Mouse (Mus musculus): Measurements from ENCODE around the gene Fes. TPM values are rescaled to one million over a fixed set of nuclear protein-coding genes. Genes with fewer than 3 reads are reported as not detected.

Fes gene
- polyA plus RNA-seq, 1 experiment, result 0.69 TPM

- H3K4me1 ChIP-seq (ENCODE audit: control insufficient read depth), result peaks cover 14% of the 10 kb centered on the region
- no peaks in the 10 kb centered on the region for H3K9me3 ChIP-seq (ENCODE audit: control insufficient read depth, low read length)
- H3K4me3 ChIP-seq (replicated peaks), result no peak overlapping the region
- peaks cover 38% of the 10 kb centered on the region for H3K27me3 ChIP-seq (ENCODE audit: control insufficient read depth)
- H3K36me3 ChIP-seq (ENCODE audit: control insufficient read depth), result peaks cover 19% of the 10 kb centered on the region; the same call in 1 of the 2 replicates
- TF ChIP-seq GATA1 (IDR thresholded peaks at IDR 0.05; ENCODE audit: low read length), result no peak
- no peak for TF ChIP-seq TAL1 (IDR thresholded peaks at IDR 0.05; ENCODE audit: low read length)
Observed at GRCm38 (mm10) chr7:80367232-80367631, 20.5 kb downstream of the Fes start.

GRCm38 (mm10) chr7:80365759-80366158, 22.0 kb downstream of the Fes start:
- no peak for TF ChIP-seq GATA1 (IDR thresholded peaks at IDR 0.05; ENCODE audit: low read length)
- no peak for TF ChIP-seq TAL1 (IDR thresholded peaks at IDR 0.05; ENCODE audit: low read length)
- no peak overlapping the region for H3K4me3 ChIP-seq (replicated peaks)
- no peaks in the 10 kb centered on the region for H3K9me3 ChIP-seq (ENCODE audit: control insufficient read depth, low read length)
- peaks cover 5% of the 10 kb centered on the region for H3K4me1 ChIP-seq (ENCODE audit: control insufficient read depth)
- H3K36me3 ChIP-seq (ENCODE audit: control insufficient read depth), result peaks cover 23% of the 10 kb centered on the region; the same call in 1 of the 2 replicates
- H3K27me3 ChIP-seq (ENCODE audit: control insufficient read depth), result peaks cover 23% of the 10 kb centered on the region

GRCm38 (mm10) chr7:80360435-80360834, 27.3 kb downstream of the Fes start:
- TF ChIP-seq GATA1 (IDR thresholded peaks at IDR 0.05; ENCODE audit: low read length) (no peak), TAL1 (IDR thresholded peaks at IDR 0.05; ENCODE audit: low read length) (no peak)
- H3K9me3 ChIP-seq (ENCODE audit: control insufficient read depth, low read length), result no peaks in the 10 kb centered on the region
- no peak overlapping the region for H3K4me3 ChIP-seq (replicated peaks)
- no peaks in the 10 kb centered on the region for H3K4me1 ChIP-seq (ENCODE audit: control insufficient read depth)
- peaks cover 17% of the 10 kb centered on the region; the same call in 1 of the 2 replicates for H3K36me3 ChIP-seq (ENCODE audit: control insufficient read depth)
- H3K27me3 ChIP-seq (ENCODE audit: control insufficient read depth), result no peaks in the 10 kb centered on the region

DNA sequence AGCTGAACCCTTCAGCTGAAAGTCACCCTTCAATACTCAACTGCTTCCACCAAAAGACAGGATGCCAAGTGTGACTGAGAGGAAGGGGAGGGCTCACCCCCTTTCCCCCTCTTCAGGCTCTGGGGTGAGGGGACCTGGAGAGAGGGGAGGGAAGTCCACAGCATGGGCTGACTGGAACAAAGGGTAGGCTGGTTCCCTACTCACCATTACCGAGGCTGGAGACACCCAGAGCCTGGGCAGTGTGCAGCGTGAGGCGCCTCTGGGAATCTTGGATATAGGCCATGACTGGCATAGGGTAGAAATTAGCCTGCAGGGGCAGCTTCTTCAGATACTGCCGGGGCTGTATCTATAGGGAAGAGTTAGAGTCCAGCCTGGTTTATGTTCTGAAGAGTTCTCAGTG, 29.7 kb downstream of the Fes start:
- H3K4me1 ChIP-seq (ENCODE audit: control insufficient read depth), result no peaks in the 10 kb centered on the region
- TF ChIP-seq GATA1 (IDR thresholded peaks at IDR 0.05; ENCODE audit: low read length) (no peak), TAL1 (IDR thresholded peaks at IDR 0.05; ENCODE audit: low read length) (no peak)
- H3K4me3 ChIP-seq (replicated peaks), result no peak overlapping the region
- peaks cover 15% of the 10 kb centered on the region; the same call in 1 of the 2 replicates for H3K36me3 ChIP-seq (ENCODE audit: control insufficient read depth)
- no peaks in the 10 kb centered on the region for H3K27me3 ChIP-seq (ENCODE audit: control insufficient read depth)
- no peaks in the 10 kb centered on the region for H3K9me3 ChIP-seq (ENCODE audit: control insufficient read depth, low read length)

GRCm38 (mm10) chr7:80357156-80357555, 30.6 kb downstream of the Fes start:
- Histone ChIP-seq H3K4me1 (ENCODE audit: control insufficient read depth) (no peaks in the 10 kb centered on the region), H3K4me3 (replicated peaks) (no peak overlapping the region), H3K27me3 (ENCODE audit: control insufficient read depth) (no peaks in the 10 kb centered on the region), H3K36me3 (ENCODE audit: control insufficient read depth) (peaks cover 12% of the 10 kb centered on the region; the same call in 1 of the 2 replicates), H3K9me3 (ENCODE audit: control insufficient read depth, low read length) (no peaks in the 10 kb centered on the region)
- no peak for TF ChIP-seq GATA1 (IDR thresholded peaks at IDR 0.05; ENCODE audit: low read length)
- TF ChIP-seq TAL1 (IDR thresholded peaks at IDR 0.05; ENCODE audit: low read length), result no peak

GRCm38 (mm10) chr7:80356351-80356750, 31.4 kb downstream of the Fes start:
- Histone ChIP-seq H3K4me1 (ENCODE audit: control insufficient read depth) (peaks cover 3% of the 10 kb centered on the region), H3K9me3 (ENCODE audit: control insufficient read depth, low read length) (no peaks in the 10 kb centered on the region), H3K4me3 (replicated peaks) (no peak overlapping the region), H3K27me3 (ENCODE audit: control insufficient read depth) (no peaks in the 10 kb centered on the region), H3K36me3 (ENCODE audit: control insufficient read depth) (peaks cover 14% of the 10 kb centered on the region; the same call in 1 of the 2 replicates)
- TF ChIP-seq GATA1 (IDR thresholded peaks at IDR 0.05; ENCODE audit: low read length) (no peak), TAL1 (IDR thresholded peaks at IDR 0.05; ENCODE audit: low read length) (no peak)

DNA sequence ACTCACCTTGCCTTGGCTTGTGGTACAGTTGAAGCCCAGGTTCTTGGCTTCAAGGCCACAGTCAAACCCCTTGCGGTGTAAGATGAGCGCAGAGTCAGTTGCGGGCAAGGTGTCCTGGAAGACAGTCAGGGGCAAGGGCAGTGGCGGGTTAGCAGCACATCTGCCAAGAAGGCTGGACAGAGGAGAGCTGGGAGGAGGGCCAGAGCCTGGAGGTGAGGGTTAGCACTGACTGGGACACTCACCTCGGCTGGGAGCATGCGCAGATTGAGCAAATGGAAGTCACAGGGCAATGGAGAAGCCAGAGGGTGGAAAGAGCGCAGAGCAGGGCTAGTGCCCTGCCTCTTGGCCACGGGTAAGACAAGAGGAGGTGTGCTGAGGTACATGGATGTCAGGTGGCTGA, 34.8 kb downstream of the Fes start:
- TF ChIP-seq TAL1 (IDR thresholded peaks at IDR 0.05; ENCODE audit: low read length), result no peak
- TF ChIP-seq GATA1 (IDR thresholded peaks at IDR 0.05; ENCODE audit: low read length), result no peak
- Histone ChIP-seq H3K36me3 (ENCODE audit: control insufficient read depth) (peaks cover 9% of the 10 kb centered on the region; the same call in 1 of the 2 replicates), H3K4me3 (replicated peaks) (no peak overlapping the region)

GRCm38 (mm10) chr7:80350808-80351207, 36.9 kb downstream of the Fes start:
- no peaks in the 10 kb centered on the region for H3K9me3 ChIP-seq (ENCODE audit: control insufficient read depth, low read length)
- peaks cover 9% of the 10 kb centered on the region; the same call in 1 of the 2 replicates for H3K36me3 ChIP-seq (ENCODE audit: control insufficient read depth)
- TF ChIP-seq GATA1 (IDR thresholded peaks at IDR 0.05; ENCODE audit: low read length) (no peak), TAL1 (IDR thresholded peaks at IDR 0.05; ENCODE audit: low read length) (no peak)
- H3K4me1 ChIP-seq (ENCODE audit: control insufficient read depth), result peaks cover 11% of the 10 kb centered on the region
- H3K4me3 ChIP-seq (replicated peaks), result no peak overlapping the region
- no peaks in the 10 kb centered on the region for H3K27me3 ChIP-seq (ENCODE audit: control insufficient read depth)

More for the DNA sequence above, 34.8 kb downstream of the Fes start:
- Histone ChIP-seq H3K27me3 (ENCODE audit: control insufficient read depth) (no peaks in the 10 kb centered on the region), H3K9me3 (ENCODE audit: control insufficient read depth, low read length) (no peaks in the 10 kb centered on the region), H3K4me1 (ENCODE audit: control insufficient read depth) (peaks cover 11% of the 10 kb centered on the region)

GRCm38 (mm10) chr7:80347670-80348586, 39.8 kb downstream of the Fes start:
- H3K27me3 ChIP-seq (ENCODE audit: control insufficient read depth), result no peaks in the 10 kb centered on the region
- no peak overlapping the region for H3K4me3 ChIP-seq (replicated peaks)
- no peaks in the 10 kb centered on the region for H3K9me3 ChIP-seq (ENCODE audit: control insufficient read depth, low read length)
- TF ChIP-seq GATA1 (IDR thresholded peaks at IDR 0.05; ENCODE audit: low read length), result no peak
- no peak for TF ChIP-seq TAL1 (IDR thresholded peaks at IDR 0.05; ENCODE audit: low read length)
- H3K36me3 ChIP-seq (ENCODE audit: control insufficient read depth), result peaks cover 7% of the 10 kb centered on the region; the same call in 1 of the 2 replicates
- H3K4me1 ChIP-seq (ENCODE audit: control insufficient read depth), result peaks cover 23% of the 10 kb centered on the region
